Mouse (Mus musculus) lung, embryonic 14.5 days (tissue): ENCODE results near the gene Eno4. TPM values are rescaled to one million over a fixed set of nuclear protein-coding genes. Genes with fewer than 3 reads are reported as not detected.
A peak's percentile ranks its signal among the peaks of the same experiment; 100 is the strongest.

ENCODE experiments used
- ATAC-seq: fragments of 200-750 bp; cut with Nextera tagmentation; 2 replicates; pipeline ENCODE4 v1.8.0; 2017; ENCODE audit warnings: mild to moderate bottlenecking, moderate TSS enrichment, moderate library complexity; ENCODE audit not compliant: insufficient read depth
- DNase-seq: peaks from one replicate; pipeline ENCODE4 v3.0.0-alpha.2; 2015
- H3K27ac ChIP-seq: fragments of 300-500 bp; sonication (generic); 2 replicates; pipeline ENCODE4 v1.5.1; 2014; ENCODE audit warnings: low read depth, mild to moderate bottlenecking, moderate library complexity
- H3K27me3 ChIP-seq: fragments of 300-500 bp; sonication (generic); 2 replicates; pipeline ENCODE4 v1.6.1; 2014; ENCODE audit warnings: low read length, control low read depth; ENCODE audit not compliant: insufficient read depth
- H3K36me3 ChIP-seq: fragments of 300-500 bp; sonication (generic); 2 replicates; pipeline ENCODE4 v1.6.1; 2014; ENCODE audit warnings: control low read depth; ENCODE audit not compliant: insufficient read depth
- H3K4me1 ChIP-seq: fragments of 300-500 bp; sonication (generic); 2 replicates; pipeline ENCODE4 v1.6.1; 2014; ENCODE audit warnings: antibody characterized with exemption, control low read depth; ENCODE audit not compliant: insufficient read depth
- H3K4me2 ChIP-seq: fragments of 300-500 bp; sonication (generic); 2 replicates; pipeline ENCODE4 v1.6.1; 2014; ENCODE audit warnings: mild to moderate bottlenecking
- H3K4me3 ChIP-seq: fragments of 300-500 bp; sonication (generic); 2 replicates; pipeline ENCODE4 v1.5.1; 2014; ENCODE audit warnings: low read depth, low read length
- H3K9ac ChIP-seq: fragments of 300-500 bp; sonication (generic); 2 replicates; pipeline ENCODE4 v1.6.1; 2014
- H3K9me3 ChIP-seq: fragments of 300-500 bp; sonication (generic); 2 replicates; pipeline ENCODE4 v1.6.1; 2016; ENCODE audit warnings: low read depth, low read length, control low read depth
- CTCF ChIP-seq: IDR thresholded peaks from 2 replicates; pipeline ENCODE4 v1.5.1; 2016; ENCODE audit warnings: antibody characterized with exemption, low read depth
- WGBS: fragments of 180-500 bp; shearing (Covaris S2); extraction: QIAGEN DNeasy Blood & Tissue Kit; methylation state at CpG from one replicate; pipeline ENCODE4 v1.1.7; 2014; 5-methylcytosine and 5-hydroxymethylcytosine counted together
- polyA plus RNA-seq: library from polyadenylated mRNA; unstranded; fragments of >200 nt; fragmentation: Nextera tagmentation; extraction: Ambion mirVana; gene quantifications from 2 replicates; pipeline ENCODE4 v1.2.1, GENCODE M21; 2014

The Eno4 gene
- polyA plus RNA-seq, 1 experiment from 2014 or later, result 0.50 TPM

GRCm38 (mm10) chr19:58908018-58908417 is 35.2 kb upstream of the Eno4 start:
- Histone ChIP-seq H3K27me3 (no peaks in the 10 kb centered on the region; the same call in 1 of the 2 replicates), H3K9ac (no peak overlapping the region), H3K36me3 (no peaks in the 10 kb centered on the region), H3K4me2 (no peak overlapping the region), H3K27ac (no peak overlapping the region), H3K4me1 (no peaks in the 10 kb centered on the region), H3K4me3 (no peak overlapping the region), H3K9me3 (no peaks in the 10 kb centered on the region)
- no peak for TF ChIP-seq CTCF
- 57% methylated on average over 10 of the region's 10 CpGs for WGBS
- ATAC-seq (no peak), DNase-seq (peak; percentile 5)

- no peaks in the 10 kb centered on the region for H3K36me3 ChIP-seq
- peak overlapping the region; percentile 42; the same call in 1 of the 2 replicates for H3K27ac ChIP-seq
- H3K9me3 ChIP-seq, result no peaks in the 10 kb centered on the region
- WGBS, result 2% methylated on average over 11 of the region's 11 CpGs
- peak overlapping the region; percentile 68 for H3K4me2 ChIP-seq
- peak; percentile 54 for TF ChIP-seq CTCF
- H3K4me1 ChIP-seq, result no peaks in the 10 kb centered on the region
- peak overlapping the region; percentile 49 for H3K9ac ChIP-seq
- peak; percentile 79 for ATAC-seq
- H3K27me3 ChIP-seq, result no peaks in the 10 kb centered on the region; the same call in 1 of the 2 replicates
- H3K4me3 ChIP-seq, result peak overlapping the region; percentile 39
- DNase-seq, result peak; percentile 58
Measured at GRCm38 (mm10) chr19:58910941-58911368, 32.3 kb upstream of the Eno4 start.

- Histone ChIP-seq H3K4me3 (peak overlapping the region; percentile 39), H3K9ac (peak overlapping the region; percentile 49), H3K27ac (peak overlapping the region; percentile 42; the same call in 1 of the 2 replicates), H3K27me3 (no peaks in the 10 kb centered on the region; the same call in 1 of the 2 replicates), H3K4me2 (peak overlapping the region; percentile 68), H3K9me3 (no peaks in the 10 kb centered on the region), H3K36me3 (no peaks in the 10 kb centered on the region), H3K4me1 (no peaks in the 10 kb centered on the region)
- DNase-seq (peak; percentile 93), ATAC-seq (peak; percentile 76)
- peak; percentile 85 for TF ChIP-seq CTCF
- 11% methylated on average over 9 of the region's 9 CpGs for WGBS
Measured at GRCm38 (mm10) chr19:58911386-58911785, 31.8 kb upstream of the Eno4 start.

GRCm38 (mm10) chr19:58913301-58913700 is 29.9 kb upstream of the Eno4 start:
- TF ChIP-seq CTCF, result no peak
- H3K4me2 ChIP-seq, result no peak overlapping the region
- H3K4me3 ChIP-seq, result no peak overlapping the region
- WGBS, result 82% methylated on average over 6 of the region's 6 CpGs
- no peak for ATAC-seq
- no peaks in the 10 kb centered on the region for H3K4me1 ChIP-seq
- H3K36me3 ChIP-seq, result no peaks in the 10 kb centered on the region
- no peak overlapping the region for H3K9ac ChIP-seq
- no peaks in the 10 kb centered on the region; the same call in 1 of the 2 replicates for H3K27me3 ChIP-seq
- no peak overlapping the region for H3K27ac ChIP-seq
- no peak for DNase-seq
- no peaks in the 10 kb centered on the region for H3K9me3 ChIP-seq

- DNase-seq (peak; percentile 51), ATAC-seq (no peak)
- no peaks in the 10 kb centered on the region for H3K4me1 ChIP-seq
- H3K27ac ChIP-seq, result no peak overlapping the region
- WGBS, result 3% methylated on average over 11 of the region's 11 CpGs
- peak overlapping the region; percentile 29; the same call in 1 of the 2 replicates for H3K9ac ChIP-seq
- no peaks in the 10 kb centered on the region for H3K9me3 ChIP-seq
- peak overlapping the region; percentile 53 for H3K4me2 ChIP-seq
- peak; percentile 41; the same call in 1 of the 2 replicates for TF ChIP-seq CTCF
- H3K36me3 ChIP-seq, result no peaks in the 10 kb centered on the region
- H3K4me3 ChIP-seq, result peak overlapping the region; percentile 16; the same call in 1 of the 2 replicates
- peaks cover 6% of the 10 kb centered on the region; the same call in 1 of the 2 replicates for H3K27me3 ChIP-seq
Measured at GRCm38 (mm10) chr19:58918597-58918996, 24.6 kb upstream of the Eno4 start.

- Histone ChIP-seq H3K4me2 (peak overlapping the region; percentile 53), H3K27ac (no peak overlapping the region), H3K4me3 (peak overlapping the region; percentile 16; the same call in 1 of the 2 replicates), H3K36me3 (no peaks in the 10 kb centered on the region), H3K9ac (no peak overlapping the region), H3K27me3 (peaks cover 6% of the 10 kb centered on the region; the same call in 1 of the 2 replicates), H3K4me1 (no peaks in the 10 kb centered on the region), H3K9me3 (no peaks in the 10 kb centered on the region)
- WGBS, result 10% methylated on average over 7 of the region's 7 CpGs
- no peak for TF ChIP-seq CTCF
- DNase-seq (no peak), ATAC-seq (no peak)
Measured at GRCm38 (mm10) chr19:58919148-58919547, 24.1 kb upstream of the Eno4 start.

- H3K9me3 ChIP-seq, result no peaks in the 10 kb centered on the region
- H3K27me3 ChIP-seq, result peaks cover 23% of the 10 kb centered on the region
- H3K27ac ChIP-seq, result no peak overlapping the region
- no peak overlapping the region for H3K4me3 ChIP-seq
- 34% methylated on average over 16 of the region's 16 CpGs for WGBS
- TF ChIP-seq CTCF, result no peak
- no peaks in the 10 kb centered on the region for H3K36me3 ChIP-seq
- H3K4me1 ChIP-seq, result no peaks in the 10 kb centered on the region
- no peak overlapping the region for H3K4me2 ChIP-seq
- no peak overlapping the region for H3K9ac ChIP-seq
- ATAC-seq (no peak), DNase-seq (no peak)
Measured at GRCm38 (mm10) chr19:58931081-58931800, 12.0 kb upstream of the Eno4 start.
